Mouse (Mus musculus) megakaryocyte progenitor cell, adult 5-6 weeks (primary cell): ENCODE measurements around the gene Bicd2. TPM values are rescaled to one million over a fixed set of nuclear protein-coding genes. Genes with fewer than 3 reads are reported as not detected.

Experiments used
- ATAC-seq: replicated peaks from 2 replicates; pipeline ENCODE4 v1.8.0; 2016; ENCODE audit warnings: mild to moderate bottlenecking, moderate TSS enrichment, inconsistent platforms; ENCODE audit not compliant: poor library complexity
- total RNA-seq, 2 experiments: library from RNA; stranded (forward) in 1 of 2; stranded (reverse) in 1 of 2; fragments of 157-497, 149-512 nt in 1 of 2; fragments of 200-1000 nt in 1 of 2; gene quantifications; 2 replicates each; pipeline versions ENCODE4 v1.2.3 to v1.2.4; 2015 to 2017

Bicd2 gene
- total RNA-seq, 2 experiments from 2014 or later = 10.9 to 17.1 TPM

DNA sequence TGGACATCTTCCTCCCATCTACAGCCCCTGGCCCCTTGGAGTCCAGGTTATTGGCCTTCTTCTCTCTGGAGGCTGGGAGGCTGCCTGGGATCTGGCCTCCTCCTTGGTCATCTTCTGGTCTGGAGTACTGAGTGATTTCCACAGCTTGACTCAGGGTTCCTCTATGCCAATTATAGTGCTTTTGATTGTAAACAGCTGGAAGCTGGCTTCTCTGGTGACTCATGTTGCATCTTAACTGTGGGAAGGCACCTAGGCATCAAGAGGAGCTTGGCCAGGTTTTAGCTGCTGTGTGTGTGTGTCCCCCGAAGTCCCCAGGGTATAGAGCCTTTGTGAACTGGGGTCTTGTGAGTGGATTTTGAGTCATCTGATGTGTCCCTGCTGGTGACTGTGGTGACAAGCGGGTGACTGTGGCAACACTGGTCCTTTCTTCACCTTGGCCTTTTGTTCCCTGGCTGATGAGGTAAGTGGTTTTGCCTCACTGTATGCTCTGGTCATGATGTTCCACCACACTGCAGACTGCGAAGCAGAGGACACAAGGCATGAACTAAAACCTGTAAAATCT, 53.6 kb downstream of the Bicd2 start:
- ATAC-seq = no peak

DNA sequence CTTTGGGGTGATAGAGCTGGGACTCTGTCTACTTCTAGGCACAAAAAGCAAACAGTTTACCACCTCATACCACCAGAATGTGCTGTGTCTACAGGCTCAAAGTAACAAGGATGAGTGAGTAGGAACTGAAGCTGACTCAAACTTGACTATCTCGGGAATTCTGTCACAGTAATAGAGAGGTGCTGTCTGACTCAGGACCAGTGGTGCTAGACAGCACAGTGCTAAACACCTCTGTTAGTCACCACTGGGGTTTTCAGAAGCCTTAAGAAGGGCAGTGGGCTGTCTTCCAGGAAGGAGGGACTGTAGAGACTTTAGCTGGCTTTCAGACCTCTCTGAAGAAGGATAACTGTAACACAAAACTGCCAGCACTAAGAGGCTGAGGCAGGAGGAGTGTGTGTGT, 55.4 kb downstream of the Bicd2 start:
- ATAC-seq = no peak

DNA sequence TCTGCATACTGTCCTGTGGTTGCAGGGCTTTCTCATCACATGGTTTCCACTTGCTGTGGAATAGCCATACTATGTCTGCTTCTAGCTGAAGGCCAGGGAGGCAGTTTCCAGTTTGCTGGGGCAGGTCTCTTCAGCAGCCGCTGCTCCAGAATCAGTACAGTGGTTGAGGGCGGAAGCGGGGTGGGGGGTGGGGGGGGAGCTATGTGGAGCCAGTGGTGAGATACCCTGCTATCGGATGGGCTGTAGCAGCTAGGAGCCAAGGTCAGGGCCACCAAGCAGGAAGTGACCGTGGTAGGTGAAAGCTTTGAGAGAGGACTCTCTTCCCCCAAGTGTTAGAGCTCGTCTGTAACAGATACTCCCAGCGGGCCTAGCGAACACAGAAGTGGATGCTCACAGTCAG, 56.8 kb downstream of the Bicd2 start:
- peak; percentile 23; the same call in 1 of the 2 replicates for ATAC-seq

DNA sequence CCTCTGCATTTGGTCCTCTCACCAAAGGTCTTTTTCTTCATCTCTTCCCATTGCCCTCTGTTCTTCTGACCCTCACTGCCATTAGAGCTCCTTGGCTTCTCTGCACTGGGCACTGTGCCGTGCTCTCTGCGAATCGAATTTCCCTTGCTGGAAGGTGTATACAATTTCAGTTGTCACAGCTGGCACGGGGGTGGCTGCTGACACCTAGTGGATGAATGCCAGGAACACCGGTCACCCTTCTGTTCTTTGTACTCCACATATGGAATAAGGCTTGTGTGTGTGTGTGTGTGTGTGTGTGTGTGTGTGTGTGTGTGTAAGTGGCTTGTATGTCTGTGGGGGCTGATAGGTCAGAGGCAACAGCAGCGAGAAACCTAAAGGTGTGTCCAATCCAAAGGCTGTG, 58.8 kb downstream of the Bicd2 start:
- ATAC-seq = peak; percentile 82

DNA sequence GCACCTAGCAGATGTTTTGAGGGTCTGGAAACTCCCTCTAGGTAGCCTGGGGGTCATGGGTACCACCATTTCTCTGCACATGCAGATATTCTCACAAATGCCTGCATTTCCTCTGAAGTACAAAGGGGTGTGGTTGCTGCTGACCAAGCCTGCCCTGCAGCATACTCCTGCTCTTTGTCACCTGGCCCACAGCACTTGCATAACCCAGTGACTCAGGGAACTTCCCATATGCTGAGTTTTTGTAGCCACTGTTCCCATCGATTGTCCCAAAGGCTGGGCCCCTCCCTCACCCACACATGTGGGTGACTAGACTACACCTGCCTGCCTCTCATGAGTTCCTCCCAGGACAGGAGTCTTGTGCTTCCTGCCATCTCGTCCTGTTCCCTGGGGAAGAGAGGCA, 61.2 kb downstream of the Bicd2 start:
- ATAC-seq = no peak

DNA sequence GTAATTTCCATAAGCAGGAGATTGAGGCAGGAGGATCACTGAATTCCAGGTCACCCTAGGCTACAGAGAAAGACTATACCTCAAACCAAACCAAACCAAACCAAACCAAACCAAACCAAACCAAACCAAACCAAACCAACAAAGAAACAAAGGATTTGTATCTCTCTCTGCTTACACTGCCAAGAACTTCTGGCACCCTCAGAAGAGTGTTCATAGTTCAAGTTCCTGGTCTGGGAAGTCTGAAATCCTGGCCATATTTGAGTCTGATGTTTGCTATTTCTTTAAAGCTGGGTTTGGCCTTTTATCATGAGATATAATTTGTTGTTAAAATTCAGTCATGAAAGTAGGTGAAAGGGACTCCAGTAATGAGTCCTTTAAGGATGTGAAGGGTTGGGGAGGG, 66.4 kb downstream of the Bicd2 start:
- no peak for ATAC-seq

DNA sequence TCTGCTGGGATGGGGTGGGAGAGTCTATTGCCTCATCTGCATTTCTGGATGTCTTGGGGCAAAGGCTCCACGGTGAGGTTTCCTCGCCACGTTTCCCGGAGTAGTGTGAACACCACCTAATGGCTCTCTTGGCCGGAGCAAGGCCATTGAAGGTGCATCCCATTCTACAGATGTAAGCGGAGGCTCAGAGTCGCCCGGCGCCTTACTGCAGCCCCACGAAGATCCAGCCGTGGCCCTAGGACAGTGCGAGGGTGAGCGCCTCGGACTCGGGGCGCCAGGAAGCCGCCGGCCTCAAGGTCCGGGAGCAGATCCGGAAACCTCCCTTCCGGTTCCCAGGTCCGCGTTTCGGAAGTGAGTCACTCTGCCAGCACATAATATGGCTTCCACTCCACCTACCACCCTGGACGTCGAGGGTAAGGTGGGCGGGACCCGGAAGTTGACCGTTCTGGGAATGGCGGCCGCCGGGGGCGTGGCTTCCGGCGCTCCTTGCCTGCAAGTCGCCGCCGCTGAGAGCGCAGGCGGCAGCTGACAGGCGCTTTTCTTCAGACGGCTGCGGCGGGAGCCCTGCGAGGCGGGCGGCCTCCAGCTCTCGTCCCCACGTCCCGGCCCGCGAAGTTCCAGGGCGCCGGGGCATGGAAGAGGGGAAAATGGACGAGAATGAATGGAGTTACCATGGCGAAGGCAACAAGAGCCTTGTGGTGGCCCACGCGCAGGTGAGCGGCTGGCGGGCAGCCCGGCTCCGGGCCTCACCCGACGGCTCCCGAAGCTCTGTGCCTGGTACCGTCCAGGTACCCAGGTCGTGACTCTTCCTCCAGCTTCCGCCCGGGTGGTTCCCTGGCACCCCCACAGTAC, 79.6 kb downstream of the Bicd2 start, which contains the start of gene Ippk:
TSS of gene Ippk (plus strand) at position 496 of the 852 bp plus-strand sequence.
- peak; percentile 97 for ATAC-seq

DNA sequence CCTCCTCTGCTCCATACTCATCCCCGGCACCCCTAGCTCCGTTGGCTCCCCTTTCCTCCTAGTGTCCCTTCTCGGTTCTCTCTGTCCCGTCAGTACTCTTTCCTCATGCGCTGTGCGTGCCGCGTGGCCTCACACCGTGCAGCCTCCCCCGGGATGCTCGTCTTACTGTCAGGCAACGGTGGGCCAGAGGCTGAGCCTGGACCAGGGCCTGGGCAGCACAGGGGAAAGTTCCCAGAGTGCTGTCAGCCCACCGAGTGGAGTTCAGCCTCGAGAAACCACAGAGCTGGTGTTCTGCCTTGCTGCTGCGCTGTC, 80.2 kb downstream of the Bicd2 start:
- ATAC-seq = peak; percentile 38

DNA sequence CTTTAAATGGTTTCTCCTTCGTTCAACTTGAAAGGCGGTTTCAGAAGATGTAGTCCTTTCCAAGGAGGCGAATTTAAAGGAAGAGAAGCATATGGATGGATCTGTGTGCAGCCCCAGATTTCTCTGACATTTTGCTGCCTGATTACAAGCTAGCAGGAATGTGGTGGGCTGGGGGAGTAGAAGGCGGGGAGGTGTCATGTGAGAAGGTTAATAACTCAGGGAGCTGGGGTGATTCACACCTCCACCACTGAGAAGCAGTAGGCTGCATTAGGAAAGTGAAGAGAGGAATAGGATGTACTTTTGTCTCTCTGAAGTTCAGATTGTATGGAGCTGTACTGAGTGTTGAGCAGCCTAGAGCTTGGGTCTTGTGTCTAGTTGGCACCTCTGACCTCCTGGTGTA, 80.6 kb downstream of the Bicd2 start:
- ATAC-seq = no peak

DNA sequence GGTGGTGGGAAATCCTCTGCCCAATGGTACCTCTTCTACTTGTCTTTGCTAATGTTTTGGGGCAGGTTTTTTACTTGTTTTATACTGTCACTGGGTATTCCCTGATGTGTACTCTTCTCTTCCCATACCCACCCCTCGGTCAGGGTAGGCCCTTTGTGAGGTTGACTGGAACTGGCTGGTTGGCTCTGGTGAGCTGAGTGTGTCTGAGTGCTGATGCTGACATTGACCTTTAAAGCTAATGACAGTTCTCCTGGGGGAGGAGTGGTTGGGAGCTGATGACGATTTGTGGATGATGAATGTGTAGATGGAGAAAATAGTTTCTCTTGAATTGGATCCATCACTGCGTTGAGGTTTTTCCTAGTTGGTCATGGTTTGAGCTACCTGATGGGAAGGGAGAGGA, 85.4 kb downstream of the Bicd2 start:
- no peak for ATAC-seq

DNA sequence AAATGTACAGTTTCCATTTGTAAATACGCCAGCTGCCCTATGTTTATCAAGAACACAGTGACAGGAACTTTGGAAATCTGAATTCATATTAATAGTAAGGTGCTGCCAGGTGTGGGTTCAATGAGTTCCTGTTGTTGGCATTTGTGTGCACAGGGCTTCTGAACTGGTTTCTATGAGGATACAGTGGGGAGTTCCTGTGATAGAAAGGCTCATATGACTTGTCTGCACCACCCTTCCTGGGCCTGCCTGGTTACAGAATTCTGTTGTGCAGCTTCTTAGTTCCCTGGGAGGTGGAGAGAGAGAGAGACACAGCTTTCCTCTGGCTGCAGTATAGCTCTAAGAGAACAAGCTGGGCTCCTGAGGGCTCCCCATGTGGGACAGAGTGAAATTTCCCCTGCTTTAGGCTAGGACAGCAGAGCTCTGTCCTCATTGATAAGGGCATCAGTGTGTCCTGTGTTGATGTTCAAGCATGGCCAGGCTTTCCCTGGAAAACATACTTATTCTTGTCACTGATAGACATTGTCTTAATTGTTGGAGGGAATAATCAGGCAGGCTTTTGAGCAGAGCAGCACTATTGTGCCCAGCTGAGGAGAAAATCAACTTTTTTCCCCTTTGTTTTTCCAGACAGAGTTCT, 86.8 kb downstream of the Bicd2 start:
- ATAC-seq = no peak

DNA sequence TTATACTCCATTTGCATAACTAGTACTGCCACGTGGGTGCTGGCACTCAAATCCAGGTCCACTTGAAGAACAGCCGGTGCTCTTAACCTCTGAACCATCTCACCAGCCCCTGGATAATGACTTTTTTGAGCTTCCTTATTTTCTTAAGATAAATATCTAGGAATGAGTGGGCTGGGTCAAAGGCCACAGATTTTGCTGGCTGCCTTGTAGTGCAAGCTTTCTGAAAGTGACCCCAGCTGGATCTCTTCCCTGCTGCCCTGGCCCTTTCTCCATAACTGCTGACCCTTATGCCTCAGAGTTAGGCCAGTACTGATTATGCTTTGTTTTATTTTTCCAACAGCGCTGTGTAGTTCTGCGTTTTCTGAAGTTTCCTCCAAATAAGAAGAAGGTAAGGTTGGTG, 89.1 kb downstream of the Bicd2 start:
- no peak for ATAC-seq

DNA sequence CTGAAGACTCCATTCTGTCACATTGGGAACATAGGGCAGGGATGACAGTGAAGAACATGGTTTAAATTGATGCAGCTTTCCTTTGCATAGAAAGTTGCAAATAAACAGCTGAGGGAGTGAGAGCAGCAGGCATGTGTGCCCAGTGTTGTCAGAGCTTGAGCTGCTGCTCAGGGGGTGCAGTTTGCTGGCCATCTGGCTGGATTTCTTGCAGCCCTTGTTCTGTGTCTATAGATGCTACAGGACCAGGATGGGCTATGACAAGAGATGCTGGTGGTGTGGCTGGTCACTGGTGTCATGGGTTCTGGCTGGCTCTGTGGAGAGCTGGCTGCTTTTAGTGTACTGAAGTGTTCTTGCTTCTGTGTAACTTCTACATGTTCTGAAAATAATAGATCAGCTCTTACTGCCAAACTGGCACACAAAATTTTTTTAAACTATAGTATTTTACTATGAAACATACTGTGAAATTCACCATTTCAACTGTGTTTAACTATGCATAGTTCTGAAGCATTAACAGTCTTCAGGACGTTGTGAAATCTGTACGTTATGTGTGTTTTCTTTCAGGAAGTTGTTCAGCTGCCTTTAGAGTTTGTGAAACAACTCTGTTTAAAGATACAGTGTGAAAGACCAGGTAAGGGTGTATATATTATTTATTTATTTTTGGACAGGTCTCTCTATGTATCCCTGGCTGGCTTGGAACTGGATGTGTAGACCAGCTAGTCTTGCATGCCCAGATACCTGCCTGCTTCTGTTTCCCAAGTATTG, 92.1 kb downstream of the Bicd2 start:
- 0 out of 2 replicates have a peak, but pooled peaks have one; percentile 31 for ATAC-seq

DNA sequence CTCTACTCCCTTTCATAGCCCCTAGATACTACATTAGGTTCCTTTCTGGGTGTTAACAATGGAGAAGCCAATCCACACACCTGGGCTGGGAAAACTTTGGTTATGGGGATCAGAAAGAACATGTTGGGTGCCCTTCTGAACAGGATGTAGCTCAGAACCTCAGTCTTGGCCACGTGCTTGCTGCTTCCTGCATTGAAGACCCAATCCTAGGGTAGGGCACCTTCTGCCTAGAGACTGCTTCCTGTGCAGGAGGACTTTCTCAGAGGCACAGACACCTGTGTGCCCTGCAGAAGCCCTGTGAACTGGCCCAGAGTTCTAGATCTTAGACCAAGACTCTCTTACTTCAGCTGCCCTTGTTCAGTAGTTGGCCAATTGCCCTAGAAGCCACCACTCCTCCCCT, 94.4 kb downstream of the Bicd2 start:
- no peak for ATAC-seq

DNA sequence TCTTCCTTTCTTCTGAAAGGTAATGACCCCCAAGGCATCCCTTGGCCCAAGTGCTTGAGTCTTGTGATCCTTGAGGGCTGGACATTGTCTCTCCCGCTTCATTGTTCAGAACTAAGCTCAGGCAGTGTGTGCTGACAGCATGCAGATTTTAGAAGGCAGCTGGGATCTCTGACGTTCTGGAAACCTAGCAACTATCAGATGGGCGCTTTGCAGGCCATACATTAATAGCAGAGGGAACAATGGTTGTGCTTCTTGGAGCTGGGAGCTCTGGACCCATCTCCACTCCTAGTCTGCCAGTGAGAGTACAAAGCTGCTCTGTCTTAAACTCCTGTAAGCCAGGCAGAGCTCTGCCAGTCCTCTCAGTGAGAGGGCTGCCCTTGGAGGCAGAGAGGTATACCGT, 94.8 kb downstream of the Bicd2 start:
- no peak for ATAC-seq

Other genes starting within 250 kb of the Bicd2 start
- gene Wnk2, start 193.6 kb upstream of the Bicd2 start, total RNA-seq (2015) = not detected in 2 replicates
- gene Wnk2, start 193.6 kb upstream of the Bicd2 start, total RNA-seq (2017) = 0.03 TPM in 1 of 2 replicates, not detected in the other
- gene Ninj1, start 154.1 kb upstream of the Bicd2 start, total RNA-seq (2015) = 68.2 and 69.6 TPM in 2 replicates
- gene Ninj1, start 154.1 kb upstream of the Bicd2 start, total RNA-seq (2017) = 38.4 and 38.8 TPM in 2 replicates
- 20.1 and 27.1 TPM in 2 replicates for gene Card19, start 125.5 kb upstream of the Bicd2 start, total RNA-seq (2015)
- 22.1 and 30.2 TPM in 2 replicates for gene Card19, start 125.5 kb upstream of the Bicd2 start, total RNA-seq (2017)
- 3.8 and 5.7 TPM in 2 replicates for gene Susd3, start 92.9 kb upstream of the Bicd2 start, total RNA-seq (2015)
- 1.7 and 4.0 TPM in 2 replicates for gene Susd3, start 92.9 kb upstream of the Bicd2 start, total RNA-seq (2017)
- 3.4 and 4.1 TPM in 2 replicates for gene Fgd3, start 21.3 kb upstream of the Bicd2 start, total RNA-seq (2015)
- 8.6 and 9.3 TPM in 2 replicates for gene Fgd3, start 21.3 kb upstream of the Bicd2 start, total RNA-seq (2017)
- gene Ippk, start 79.7 kb downstream of the Bicd2 start, total RNA-seq (2015) = 4.6 and 5.1 TPM in 2 replicates
- gene Ippk, start 79.7 kb downstream of the Bicd2 start, total RNA-seq (2017) = 12.1 and 15.3 TPM in 2 replicates
- gene Tes3-ps, start 151.7 kb downstream of the Bicd2 start, total RNA-seq (2015) = 1.3 and 1.7 TPM in 2 replicates
- gene Tes3-ps, start 151.7 kb downstream of the Bicd2 start, total RNA-seq (2017) = 1.9 and 3.1 TPM in 2 replicates
- gene Ecm2, start 163.2 kb downstream of the Bicd2 start, total RNA-seq (2015) = not detected in 2 replicates
- gene Ecm2, start 163.2 kb downstream of the Bicd2 start, total RNA-seq (2017) = 0.10 and 0.17 TPM in 2 replicates
- gene Aspn, start 202.9 kb downstream of the Bicd2 start, total RNA-seq (2015) = not detected in 2 replicates
- gene Aspn, start 202.9 kb downstream of the Bicd2 start, total RNA-seq (2017) = not detected in 2 replicates
- gene Omd, start 240.9 kb downstream of the Bicd2 start, total RNA-seq (2015) = not detected in 2 replicates
- gene Omd, start 240.9 kb downstream of the Bicd2 start, total RNA-seq (2017) = 0.04 TPM in 1 of 2 replicates, not detected in the other